Mouse (Mus musculus) spleen, adult 2 months (tissue): ENCODE measurements around the gene Zxdc. TPM values are rescaled to one million over a fixed set of nuclear protein-coding genes. Genes with fewer than 3 reads are reported as not detected.

ENCODE experiments used
- DNase-seq, 2 experiments: peaks; one replicate each; pipeline versions ENCODE4 v3.0.0 to v3.0.0-alpha.2; 2012 to 2021; ENCODE audit warnings: low spot score in 2 of 2, low read depth in 1 of 2
- H3K27ac ChIP-seq: fragments of 200-500 bp; 2 replicates; pipeline ENCODE4 v1.5.1; 2012; ENCODE audit warnings: low read length, inconsistent platforms; ENCODE audit not compliant: insufficient read depth
- H3K27me3 ChIP-seq: fragments of 200-500 bp; 2 replicates; pipeline ENCODE4 v1.6.1; 2012; ENCODE audit warnings: mild to moderate bottlenecking, moderate library complexity, low read length, inconsistent platforms; ENCODE audit not compliant: control insufficient read depth, insufficient read depth
- H3K36me3 ChIP-seq: fragments of 200-500 bp; 2 replicates; pipeline ENCODE4 v1.6.1; 2012; ENCODE audit warnings: mild to moderate bottlenecking, low read length, inconsistent platforms; ENCODE audit not compliant: control insufficient read depth, insufficient read depth
- H3K4me1 ChIP-seq: fragments of 200-500 bp; 2 replicates; pipeline ENCODE4 v1.6.1; 2011; ENCODE audit warnings: inconsistent platforms; ENCODE audit not compliant: control insufficient read depth, insufficient read depth, insufficient read length
- H3K4me3 ChIP-seq: fragments of 200-500 bp; 2 replicates; pipeline ENCODE4 v1.5.1; 2011; ENCODE audit warnings: mild to moderate bottlenecking, inconsistent platforms; ENCODE audit not compliant: insufficient read depth, insufficient read length; ENCODE audit errors: extremely low read depth
- CTCF ChIP-seq: fragments of 200-500 bp; IDR thresholded peaks from 2 replicates; pipeline ENCODE4 v1.5.1; 2011; ENCODE audit warnings: mild to moderate bottlenecking, inconsistent platforms; ENCODE audit not compliant: insufficient read depth, insufficient read length, insufficient replicate concordance; ENCODE audit errors: extremely low read depth
- POLR2A ChIP-seq: fragments of 200-500 bp; IDR thresholded peaks from 2 replicates; pipeline ENCODE4 v1.6.1; 2011; ENCODE audit warnings: low read depth, low read length, inconsistent platforms
- WGBS: fragments of 180-500 bp; shearing (Covaris S2); methylation state at CpG from one replicate; pipeline ENCODE4 v1.1.7; 2018; 5-methylcytosine and 5-hydroxymethylcytosine counted together
- polyA plus RNA-seq: library from polyadenylated mRNA; depleted of rRNA; stranded (reverse); fragments of >200 nt; gene quantifications from 2 replicates; pipeline ENCODE4 v1.2.3, GENCODE M21; 2012

Gene Zxdc
- polyA plus RNA-seq, 1 experiment, result 15.6 TPM

DNA sequence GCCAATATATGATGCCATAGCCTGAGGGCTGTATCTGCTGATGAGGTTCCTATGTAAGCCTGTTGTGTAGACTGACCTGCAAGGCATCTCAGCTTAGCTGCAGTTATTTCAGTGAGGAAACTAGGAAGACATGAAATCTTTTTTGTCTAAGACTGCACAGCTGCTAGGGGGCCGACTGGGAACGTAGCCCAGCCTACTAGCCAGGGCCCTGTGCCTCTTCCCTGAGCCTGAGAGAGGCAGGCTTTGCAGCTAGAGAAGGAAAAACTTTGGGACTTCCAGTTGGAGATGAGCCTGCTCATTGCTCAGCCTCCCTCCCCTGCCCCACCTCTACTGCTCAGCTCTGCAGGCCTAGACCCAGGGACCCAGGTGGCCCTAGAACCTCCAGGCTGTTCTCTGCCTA is 62.2 kb downstream of the Zxdc start:
- peaks cover 6% of the 10 kb centered on the region for H3K27me3 ChIP-seq
- 77% methylated on average over 2 of the region's 2 CpGs for WGBS
- no peaks in the 10 kb centered on the region for H3K36me3 ChIP-seq

GRCm38 (mm10) chr6:90434687-90435086 is 65.4 kb downstream of the Zxdc start:
- H3K4me3 ChIP-seq, result no peak overlapping the region
- TF ChIP-seq CTCF, result no peak
- no peak for TF ChIP-seq POLR2A
- WGBS, result 75% methylated on average over 3 of the region's 3 CpGs
- H3K27ac ChIP-seq, result no peak overlapping the region
- DNase-seq, result no peak
- no peaks in the 10 kb centered on the region for H3K4me1 ChIP-seq
- H3K36me3 ChIP-seq, result no peaks in the 10 kb centered on the region
- H3K27me3 ChIP-seq, result no peaks in the 10 kb centered on the region

More for the DNA sequence above, 62.2 kb downstream of the Zxdc start:
- Histone ChIP-seq H3K27ac (no peak overlapping the region), H3K4me3 (no peak overlapping the region), H3K4me1 (no peaks in the 10 kb centered on the region)
- TF ChIP-seq POLR2A, result no peak
- TF ChIP-seq CTCF, result no peak
- no peak for DNase-seq

- DNase-seq, result peak in 1 of 2 experiments; percentile 45
- 25% methylated on average over 11 of the region's 11 CpGs for WGBS
- H3K27ac ChIP-seq, result no peak overlapping the region
- no peaks in the 10 kb centered on the region for H3K36me3 ChIP-seq
- TF ChIP-seq POLR2A, result no peak
- peak; percentile 37; the same call in 1 of the 2 replicates for TF ChIP-seq CTCF
- H3K27me3 ChIP-seq, result no peaks in the 10 kb centered on the region
- H3K4me3 ChIP-seq, result no peak overlapping the region
- H3K4me1 ChIP-seq, result no peaks in the 10 kb centered on the region
These were observed 65.9 kb downstream of the Zxdc start for GRCm38 (mm10) chr6:90435195-90435618.

GRCm38 (mm10) chr6:90436192-90436907 is 67.1 kb downstream of the Zxdc start:
- no peak overlapping the region for H3K27ac ChIP-seq
- TF ChIP-seq CTCF (no peak), POLR2A (no peak)
- no peaks in the 10 kb centered on the region for H3K4me1 ChIP-seq
- no peak for DNase-seq
- H3K36me3 ChIP-seq, result no peaks in the 10 kb centered on the region
- no peak overlapping the region for H3K4me3 ChIP-seq
- 80% methylated on average over 10 of the region's 10 CpGs for WGBS
- H3K27me3 ChIP-seq, result no peaks in the 10 kb centered on the region

- DNase-seq, result no peak
- no peak for TF ChIP-seq POLR2A
- TF ChIP-seq CTCF, result no peak
- no peaks in the 10 kb centered on the region for H3K4me1 ChIP-seq
- no peak overlapping the region for H3K4me3 ChIP-seq
- no peaks in the 10 kb centered on the region for H3K36me3 ChIP-seq
- H3K27ac ChIP-seq, result no peak overlapping the region
- WGBS, result 92% methylated on average over 3 of the region's 3 CpGs
- no peaks in the 10 kb centered on the region for H3K27me3 ChIP-seq
These were observed 67.7 kb downstream of the Zxdc start for GRCm38 (mm10) chr6:90437041-90437440.

GRCm38 (mm10) chr6:90446883-90447282 is 77.6 kb downstream of the Zxdc start:
- Histone ChIP-seq H3K36me3 (no peaks in the 10 kb centered on the region), H3K4me1 (no peaks in the 10 kb centered on the region), H3K4me3 (no peak overlapping the region), H3K27ac (no peak overlapping the region), H3K27me3 (no peaks in the 10 kb centered on the region)
- 79% methylated on average over 4 of the region's 4 CpGs for WGBS
- DNase-seq, result no peak
- TF ChIP-seq CTCF, result no peak
- no peak for TF ChIP-seq POLR2A

DNA sequence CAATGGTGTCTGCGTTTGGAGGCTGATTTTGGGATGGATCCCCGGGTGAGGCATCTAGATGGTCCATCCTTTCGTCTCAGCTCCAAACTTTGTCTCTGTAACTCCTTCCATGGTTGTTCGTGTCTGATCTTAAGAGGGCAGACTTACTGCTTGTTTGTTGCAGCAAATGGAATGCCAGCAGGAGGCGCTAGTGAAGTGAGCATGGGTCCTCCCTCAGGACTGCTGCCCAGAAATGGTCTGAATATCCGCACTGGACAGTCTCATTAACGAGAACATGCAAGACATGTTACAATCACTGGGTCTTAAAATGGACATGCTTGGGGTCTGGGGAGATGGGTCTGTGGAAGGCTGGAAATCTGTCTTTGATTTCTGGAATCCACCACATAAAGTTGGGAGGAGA is 80.9 kb downstream of the Zxdc start:
- Histone ChIP-seq H3K36me3 (no peaks in the 10 kb centered on the region), H3K4me1 (no peaks in the 10 kb centered on the region), H3K4me3 (no peak overlapping the region), H3K27ac (no peak overlapping the region), H3K27me3 (no peaks in the 10 kb centered on the region)
- WGBS, result 23% methylated on average over 7 of the region's 7 CpGs
- TF ChIP-seq CTCF (peak; percentile 25; the same call in 1 of the 2 replicates), POLR2A (no peak)
- peak in 1 of 2 experiments; percentile 28 for DNase-seq

- no peaks in the 10 kb centered on the region for H3K4me1 ChIP-seq
- H3K4me3 ChIP-seq, result no peak overlapping the region
- H3K27me3 ChIP-seq, result no peaks in the 10 kb centered on the region
- WGBS, result 78% methylated on average over 5 of the region's 5 CpGs
- TF ChIP-seq POLR2A (no peak), CTCF (no peak)
- H3K36me3 ChIP-seq, result no peaks in the 10 kb centered on the region
- H3K27ac ChIP-seq, result no peak overlapping the region
- no peak for DNase-seq
These were observed 81.4 kb downstream of the Zxdc start for GRCm38 (mm10) chr6:90450697-90451096.
